Mouse (Mus musculus): ENCODE results near the gene Ubqln4.
A peak's percentile ranks its signal among the peaks of the same experiment; 100 is the strongest.
"Not testable (repeated sequence)": the region's sequence is repeated elsewhere in the genome, so short reads cannot be mapped to it uniquely, and the experiment has no call there.

The Ubqln4 gene

DNA sequence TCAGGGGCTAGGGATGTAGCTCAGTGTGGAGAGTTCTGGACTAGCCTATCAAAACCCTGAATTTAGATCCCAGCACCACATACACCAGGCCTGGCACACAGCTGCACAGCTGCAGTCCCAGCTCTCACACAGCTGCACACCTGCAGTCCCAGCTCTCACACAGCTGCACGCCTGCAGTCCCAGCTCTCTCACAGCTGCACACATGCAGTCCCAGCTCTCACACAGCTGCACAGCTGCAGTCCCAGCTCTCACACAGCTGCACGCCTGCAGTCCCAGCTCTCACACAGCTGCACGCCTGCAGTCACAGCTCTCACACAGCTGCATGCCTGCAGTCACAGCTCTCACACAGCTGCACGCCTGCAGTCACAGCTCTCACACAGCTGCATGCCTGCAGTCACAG lies 43.0 kb downstream of the Ubqln4 start:
- DNase-seq (ENCODE audit: low spot score in 2 of 2): not testable (repeated sequence)

DNA sequence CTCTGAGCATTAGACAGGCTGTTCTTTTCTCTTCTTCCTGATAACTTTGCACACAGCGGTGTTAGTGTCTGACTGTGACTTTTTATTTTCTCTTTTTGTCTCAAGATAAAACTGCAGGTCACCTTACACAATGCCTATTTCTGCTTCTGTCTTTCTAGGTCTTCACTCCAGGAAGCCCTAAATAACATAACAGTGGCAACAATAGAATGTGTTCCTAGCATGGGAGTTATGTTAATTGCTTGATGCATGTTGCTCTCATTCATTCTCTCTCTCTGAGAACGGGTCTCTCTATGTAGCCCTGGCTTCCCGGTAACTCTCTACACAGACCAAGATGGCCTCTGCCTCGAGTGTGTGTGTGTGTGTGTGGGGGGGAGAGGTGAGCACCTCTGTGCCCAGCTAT lies 48.9 kb downstream of the Ubqln4 start:
- DNase-seq (ENCODE audit: low spot score in 2 of 2): no peak

DNA sequence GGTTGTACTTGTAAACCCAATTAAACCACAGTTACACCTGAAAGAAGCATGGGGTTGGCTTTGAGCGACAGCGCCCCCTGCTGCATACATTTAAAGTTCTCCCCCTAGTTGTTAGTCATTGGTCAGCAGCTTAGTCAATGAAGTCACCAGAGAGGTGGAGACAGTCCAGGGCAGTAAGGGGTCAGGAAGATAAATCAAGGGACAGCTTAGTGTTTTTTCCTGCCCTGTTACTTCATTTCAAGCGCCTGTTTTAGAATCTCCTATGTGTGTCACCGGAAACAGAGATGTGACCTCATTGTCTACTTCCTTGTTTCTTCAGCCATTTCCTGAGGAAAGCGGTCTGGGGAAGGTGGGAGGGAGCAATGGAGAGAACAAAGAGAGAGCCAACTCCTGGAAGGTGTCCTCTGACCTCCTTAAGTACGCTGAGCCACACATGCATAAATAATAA lies 50.2 kb downstream of the Ubqln4 start:
- DNase-seq (ENCODE audit: low spot score in 2 of 2): peak; percentile 57 to 75

DNA sequence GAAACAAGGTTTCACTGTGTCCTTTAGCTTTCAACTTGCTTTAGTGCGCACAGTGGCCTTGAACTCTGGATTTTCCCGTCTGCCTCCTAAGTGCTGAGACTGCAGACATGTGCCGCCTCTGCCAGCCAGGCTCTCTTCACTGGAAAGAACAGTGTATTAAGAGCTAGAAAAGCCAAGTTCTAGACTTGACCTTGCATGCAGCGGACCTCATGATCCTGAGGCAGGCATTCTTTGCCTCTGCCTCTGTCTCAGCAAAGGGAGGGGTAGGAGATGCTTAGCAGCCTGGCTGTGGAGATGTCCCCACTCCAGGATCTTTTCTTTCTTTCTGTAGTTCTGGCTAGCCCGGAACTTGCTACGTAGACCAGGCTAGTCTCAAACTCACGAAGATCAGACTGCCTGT lies 51.3 kb downstream of the Ubqln4 start:
- no peak for DNase-seq (ENCODE audit: low spot score in 2 of 2)

DNA sequence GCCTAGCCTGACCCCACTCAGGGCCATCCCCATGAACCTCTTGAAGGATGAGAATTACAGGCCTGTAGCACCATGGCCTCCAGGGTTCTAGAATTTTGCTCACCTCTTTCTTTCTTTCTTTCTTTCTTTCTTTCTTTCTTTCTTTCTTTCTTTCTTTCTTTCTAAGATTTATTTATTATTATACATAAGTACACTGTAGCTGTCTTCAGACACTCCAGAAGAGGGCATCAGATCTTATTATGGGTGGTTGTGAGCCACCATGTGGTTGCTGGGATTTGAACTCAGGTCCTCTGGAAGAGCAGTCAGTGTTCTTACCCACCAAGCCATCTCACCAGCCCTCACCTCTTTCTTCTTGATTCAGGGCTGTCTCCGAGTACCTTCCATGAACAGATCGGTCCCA lies 52.1 kb downstream of the Ubqln4 start, which contains the start of gene Arhgef2:
Arhgef2 (plus strand) TSS at position 301 of the 400 bp plus-strand sequence.
- not testable (repeated sequence) for DNase-seq (ENCODE audit: low spot score in 2 of 2)

DNA sequence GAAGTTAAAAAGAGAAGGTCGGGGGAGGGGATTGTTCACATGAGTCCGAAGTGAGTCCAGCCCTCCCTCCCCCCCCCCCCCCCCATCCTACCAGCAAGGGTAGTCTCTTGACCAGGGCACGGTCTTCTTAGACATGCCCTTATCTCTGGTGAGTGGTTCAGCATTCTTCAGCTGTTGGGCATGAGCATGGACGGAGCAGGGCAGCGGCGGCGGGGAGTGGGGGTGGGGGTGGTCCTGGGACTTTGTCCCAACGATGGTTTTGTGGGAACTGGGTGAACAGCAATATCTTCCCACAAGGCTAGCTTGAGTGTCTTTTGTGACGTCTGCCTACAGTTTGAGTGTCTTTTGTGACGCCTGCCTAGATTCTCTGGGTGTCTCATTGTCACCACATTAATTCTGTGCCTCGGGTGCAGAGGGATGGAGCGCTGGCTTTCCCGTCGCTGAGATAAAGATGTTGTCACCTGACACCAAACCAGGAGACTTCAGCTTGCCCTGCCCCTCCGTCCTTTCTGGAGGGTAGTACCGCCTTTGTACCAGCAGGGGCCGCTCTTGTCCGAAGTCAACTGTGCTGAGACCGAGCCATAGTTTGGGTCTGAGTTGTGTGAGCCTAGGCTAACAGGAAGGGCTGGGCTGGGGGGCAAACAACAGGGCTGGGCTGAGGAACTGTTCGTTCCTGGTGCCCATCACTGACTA lies 53.7 kb downstream of the Ubqln4 start:
- DNase-seq (ENCODE audit: low spot score in 2 of 2): peak; percentile 82 to 91

DNA sequence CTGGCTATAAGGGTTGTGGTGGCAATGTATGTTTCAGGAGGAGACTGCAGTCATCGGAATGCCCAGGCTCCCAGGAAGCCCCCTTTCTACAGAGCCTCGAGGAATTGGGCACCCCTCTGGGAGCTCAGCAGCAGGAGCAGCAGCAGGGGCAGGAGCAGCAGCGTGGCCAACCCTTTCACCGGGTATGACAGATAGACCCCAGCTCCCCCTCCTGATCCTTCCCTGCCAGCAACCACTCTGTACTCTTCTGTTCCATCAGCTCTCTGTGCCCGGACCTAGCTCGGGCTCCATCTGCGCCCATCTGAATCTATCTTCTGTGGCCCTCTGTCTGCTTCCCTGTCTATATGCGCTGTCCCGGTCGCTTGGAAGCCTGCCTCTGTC lies 54.2 kb downstream of the Ubqln4 start:
- DNase-seq (ENCODE audit: low spot score in 2 of 2): no peak

DNA sequence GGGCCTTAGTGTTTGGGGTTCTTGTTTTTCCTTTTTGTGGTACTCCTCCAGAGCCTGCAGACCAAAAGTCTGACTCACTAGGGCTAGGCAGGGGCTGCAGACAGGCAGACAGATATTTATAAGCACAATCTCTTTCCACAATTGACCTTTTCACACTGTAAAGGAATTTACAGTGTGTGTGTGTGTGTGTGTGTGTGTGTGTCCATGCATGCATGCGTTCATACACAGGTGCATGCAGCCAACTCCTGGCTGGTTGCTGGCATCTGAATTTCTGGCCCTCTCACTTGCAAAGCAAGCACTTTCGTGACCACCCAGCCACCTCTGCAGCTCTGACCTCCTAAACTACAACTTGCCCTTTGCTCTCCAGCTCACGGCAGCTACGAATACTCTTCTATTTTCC lies 55.5 kb downstream of the Ubqln4 start:
- no peak for DNase-seq (ENCODE audit: low spot score in 2 of 2)

DNA sequence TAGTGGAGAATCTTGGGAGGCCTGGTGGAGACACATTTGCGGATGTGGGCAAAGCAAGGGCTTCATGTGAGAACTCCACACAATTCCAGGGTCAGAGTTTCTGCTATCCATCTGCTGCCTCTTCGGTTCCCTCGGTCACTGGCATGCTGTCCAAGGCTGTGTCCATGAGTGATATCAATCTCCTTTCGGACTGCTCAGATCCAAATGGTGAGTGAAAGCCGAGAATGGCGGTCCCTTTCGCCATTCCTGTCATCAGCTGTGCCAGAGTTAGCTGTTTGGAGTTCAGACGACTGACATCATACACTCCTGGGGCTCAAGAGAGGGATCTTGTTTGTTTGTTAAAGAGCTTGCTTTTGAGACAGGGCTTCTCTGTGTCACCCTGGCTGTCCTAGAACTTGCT lies 60.9 kb downstream of the Ubqln4 start:
- no peak for DNase-seq (ENCODE audit: low spot score in 2 of 2)

DNA sequence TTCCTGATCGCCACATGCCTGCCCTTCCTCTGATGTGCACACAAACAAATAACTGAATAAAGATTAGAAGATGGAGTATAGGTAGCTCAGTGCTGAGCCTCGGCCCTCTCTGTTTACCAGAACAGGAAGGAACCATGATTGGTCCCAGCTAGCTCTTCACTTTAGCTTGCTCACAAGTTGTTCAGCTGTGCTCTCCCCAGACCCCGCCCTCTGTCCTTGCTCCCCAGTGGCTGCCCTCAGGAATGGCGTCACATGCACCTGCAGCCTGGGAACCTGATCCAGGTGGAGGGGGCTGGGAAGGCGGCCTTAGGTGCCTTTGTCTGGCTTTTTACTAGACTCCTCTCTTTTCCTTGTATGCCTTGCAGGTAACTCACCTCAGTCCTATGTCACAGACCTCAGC lies 61.6 kb downstream of the Ubqln4 start:
- no peak for DNase-seq (ENCODE audit: low spot score in 2 of 2)

DNA sequence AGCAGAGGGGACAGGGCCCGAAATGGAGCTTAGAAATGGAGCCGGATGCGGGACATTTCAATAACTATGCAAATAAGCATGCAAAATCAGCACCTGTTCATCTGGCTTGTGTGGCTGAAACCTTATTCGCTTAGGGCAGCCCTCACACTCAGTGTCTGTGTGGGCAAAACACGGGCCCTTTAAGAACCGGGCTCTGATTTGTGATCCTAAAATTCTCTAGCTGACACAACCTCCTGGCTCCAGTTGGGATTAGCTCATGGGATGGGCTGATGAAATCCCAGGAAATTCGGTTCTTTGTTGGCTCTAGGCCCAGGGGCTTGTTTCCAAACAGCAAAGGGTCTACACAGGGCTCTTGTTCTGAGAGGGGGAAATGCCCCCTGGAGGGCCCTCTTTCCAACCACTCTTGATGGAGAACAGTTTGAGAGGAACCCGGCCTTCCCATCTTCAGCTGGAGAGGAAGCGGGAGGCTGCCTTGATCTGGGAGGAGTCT lies 62.4 kb downstream of the Ubqln4 start:
- peak in 1 of 2 experiments; percentile 71 for DNase-seq (ENCODE audit: low spot score in 2 of 2)

DNA sequence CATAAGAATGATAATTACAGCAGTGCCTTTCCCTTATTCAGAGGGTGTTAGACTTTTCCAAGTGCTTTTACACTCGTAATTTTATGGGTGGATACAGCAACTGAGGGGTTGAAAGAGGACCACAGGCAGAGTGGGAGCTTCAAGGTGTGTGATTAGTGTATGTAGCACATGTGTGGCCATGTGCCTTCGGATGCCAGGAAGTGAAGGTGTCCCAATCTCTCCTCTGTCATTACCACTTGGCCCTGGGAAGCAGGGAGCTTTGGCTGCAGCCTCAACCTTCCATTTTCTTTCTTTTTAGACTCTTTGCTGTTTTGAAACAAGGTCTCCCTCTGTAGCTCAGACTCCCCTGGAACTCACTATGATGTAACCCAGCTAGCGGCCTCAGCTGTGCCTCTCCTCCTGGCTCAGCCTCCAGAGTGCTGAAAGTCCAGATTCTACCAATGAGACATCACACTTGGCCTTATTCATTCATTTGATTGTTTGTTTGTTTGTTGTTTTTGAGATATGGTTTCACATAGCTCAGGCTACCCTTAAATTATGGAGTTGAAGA lies 63.5 kb downstream of the Ubqln4 start:
- no peak for DNase-seq (ENCODE audit: low spot score in 2 of 2)

DNA sequence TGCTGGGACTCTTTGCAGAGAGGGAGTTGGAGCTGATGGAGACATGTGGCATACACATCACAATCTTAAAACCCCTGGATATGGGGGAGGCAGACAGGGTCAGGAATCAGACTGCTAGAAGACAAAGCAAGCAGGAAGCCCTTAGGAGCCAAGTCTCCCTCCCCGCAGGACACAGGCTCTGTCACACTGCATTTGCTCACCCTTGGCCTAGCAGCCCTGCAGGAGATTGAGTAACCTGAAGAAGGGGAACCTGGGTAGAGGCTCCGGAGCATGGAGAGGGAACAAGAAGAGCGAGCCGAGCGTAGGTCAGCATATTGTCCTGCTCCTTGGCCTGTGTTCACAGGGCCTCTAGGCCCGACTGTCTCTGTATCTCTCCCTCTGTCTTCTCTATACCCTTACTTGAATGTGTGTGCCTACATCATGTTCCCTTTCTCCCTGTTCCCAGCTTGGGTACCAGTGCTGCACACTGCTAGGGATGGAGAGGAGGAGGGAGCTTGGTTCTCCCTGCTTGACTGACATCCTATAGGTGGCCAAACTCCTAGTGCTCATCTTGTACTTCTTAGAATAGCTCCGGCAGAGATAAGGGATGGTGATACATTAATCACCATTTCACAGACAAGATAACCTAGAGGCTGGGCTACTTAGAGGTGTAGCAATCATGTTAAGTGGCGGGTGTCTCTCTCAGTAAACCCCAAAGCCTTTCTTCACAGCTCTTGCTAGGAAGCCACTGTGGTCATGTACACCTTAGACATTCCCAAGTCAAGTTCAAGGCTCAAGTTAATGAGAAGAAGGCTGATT lies 64.7 kb downstream of the Ubqln4 start:
- no peak for DNase-seq (ENCODE audit: low spot score in 2 of 2)
